Mouse (Mus musculus) left cerebral cortex, adult 6 months (tissue): Measurements from ENCODE around the gene Keap1. TPM values are rescaled to one million over a fixed set of nuclear protein-coding genes. Genes with fewer than 3 reads are reported as not detected.

Source experiments
- long read RNA-seq, 2 experiments: library from polyadenylated mRNA; unstranded; transcript quantifications; one replicate each; pipeline ENCODE4 v2.0.0; 2019 to 2020
- polyA plus RNA-seq: library from polyadenylated mRNA; unstranded; fragments of <200 nt; fragmentation: Nextera tagmentation; gene quantifications from 2 replicates; pipeline ENCODE4 v1.2.3, GENCODE M21; 2021

Gene Keap1
- 53.0 and 60.6 TPM in 2 replicates for polyA plus RNA-seq
- long read RNA-seq, experiment 1, transcript Keap1-205 (6 exons, 3,151 nt), result minor isoform, 33 of 372 reads
- long read RNA-seq, experiment 1, transcript Keap1-201 (6 exons, 3,172 nt), result major isoform, 248 of 372 reads
- long read RNA-seq, experiment 1, transcript Keap1-204 (6 exons, 2,163 nt), result minor isoform, 50 of 372 reads
- long read RNA-seq, experiment 1, transcript Keap1-202 (5 exons, 3,614 nt), result minor isoform, 21 of 372 reads
- long read RNA-seq, experiment 1, partial matches to known transcripts, result 10 of 372 reads
- long read RNA-seq, experiment 1, other reads (novel, unspliced or antisense), result 10 of 372 reads
- long read RNA-seq, experiment 2, transcript Keap1-204 (6 exons, 2,163 nt), result minor isoform, 13 of 99 reads
- long read RNA-seq, experiment 2, transcript Keap1-201 (6 exons, 3,172 nt), result major isoform, 40 of 99 reads
- long read RNA-seq, experiment 2, transcript Keap1-202 (5 exons, 3,614 nt), result minor isoform, 7 of 99 reads
- long read RNA-seq, experiment 2, transcript Keap1-205 (6 exons, 3,151 nt), result minor isoform, 5 of 99 reads
- long read RNA-seq, experiment 2, partial matches to known transcripts, result 9 of 99 reads
- long read RNA-seq, experiment 2, other reads (novel, unspliced or antisense), result 25 of 99 reads

DNA sequence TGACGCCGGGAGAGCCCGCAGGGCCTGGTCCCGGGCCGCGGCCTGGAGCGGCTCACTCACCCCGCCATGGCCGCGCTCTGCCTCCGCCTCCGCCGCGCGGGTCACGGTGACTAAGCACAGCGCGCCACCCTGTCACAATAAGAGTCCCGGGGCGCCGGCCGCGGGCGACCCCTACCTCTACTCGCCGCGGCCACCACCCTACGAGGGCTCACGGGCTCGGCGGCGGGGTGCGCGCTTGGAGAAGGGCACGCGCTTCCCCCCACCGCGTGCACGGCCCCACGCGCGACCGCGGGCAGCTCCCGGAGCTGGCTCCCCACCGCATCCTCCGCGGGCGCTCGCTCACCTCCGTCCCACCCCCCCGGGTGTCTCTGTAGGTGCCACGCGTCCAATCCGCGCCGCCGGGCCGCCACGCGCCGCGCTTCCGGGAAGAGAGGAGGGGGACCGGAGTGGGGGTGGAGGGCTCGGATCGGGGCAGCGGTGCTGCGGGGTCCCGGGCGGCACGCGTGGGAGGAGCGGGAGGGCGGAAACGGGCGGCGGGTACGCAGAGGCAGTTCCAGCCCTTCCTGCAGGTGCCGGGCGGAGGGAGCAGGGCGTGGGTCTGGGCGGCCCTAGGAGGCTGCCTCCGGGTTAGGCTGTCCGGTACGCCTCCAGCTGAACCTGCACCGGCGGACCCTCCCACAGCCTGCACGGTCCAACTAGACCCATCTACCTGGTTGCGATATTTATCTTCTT lies at the start of gene Keap1:
Gene Keap1 (minus strand): TSS at position 629 of the 732 bp plus-strand sequence.

DNA sequence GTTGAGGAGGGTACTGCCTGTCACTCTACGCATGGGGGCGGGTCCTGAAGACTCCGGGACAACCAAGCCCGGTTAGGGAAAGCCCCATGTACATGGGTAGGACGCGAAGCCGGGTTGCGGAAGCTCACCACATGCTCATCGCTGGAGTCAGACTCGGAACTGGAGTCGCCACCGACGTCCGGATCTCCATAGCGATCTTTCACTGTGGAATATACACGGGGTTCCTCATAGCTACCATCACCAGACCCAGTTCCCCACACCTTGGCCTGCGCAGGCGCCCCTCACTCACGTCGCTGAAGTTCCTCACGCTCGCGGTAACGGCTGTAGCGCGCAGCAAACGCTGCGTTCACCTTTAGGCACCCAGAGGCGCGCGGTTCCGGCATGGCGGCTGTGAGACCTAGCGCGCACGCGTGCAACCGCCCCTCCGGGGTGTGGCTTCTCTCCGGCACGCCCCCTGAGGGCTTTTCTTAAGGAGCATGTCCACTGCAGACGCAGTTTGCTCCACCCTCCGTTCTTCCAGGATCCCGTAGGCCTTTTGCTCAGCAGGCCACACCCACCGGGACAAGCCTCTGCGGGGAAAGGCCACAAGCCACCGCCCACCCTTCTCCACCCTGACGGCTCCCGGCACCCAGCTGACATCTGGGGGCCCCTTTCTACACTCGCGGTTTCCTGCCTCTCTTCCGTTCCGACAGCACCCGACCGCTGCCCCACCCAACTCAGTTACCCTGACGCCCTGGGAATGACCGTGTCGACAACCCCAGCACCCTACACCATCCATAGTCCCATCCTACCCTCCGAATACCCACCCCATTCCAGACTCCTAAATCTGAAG lies 48.6 kb upstream of the Keap1 start, which contains the start of gene Kri1:
Gene Kri1 (minus strand): TSS at position 399 of the 832 bp plus-strand sequence.

DNA sequence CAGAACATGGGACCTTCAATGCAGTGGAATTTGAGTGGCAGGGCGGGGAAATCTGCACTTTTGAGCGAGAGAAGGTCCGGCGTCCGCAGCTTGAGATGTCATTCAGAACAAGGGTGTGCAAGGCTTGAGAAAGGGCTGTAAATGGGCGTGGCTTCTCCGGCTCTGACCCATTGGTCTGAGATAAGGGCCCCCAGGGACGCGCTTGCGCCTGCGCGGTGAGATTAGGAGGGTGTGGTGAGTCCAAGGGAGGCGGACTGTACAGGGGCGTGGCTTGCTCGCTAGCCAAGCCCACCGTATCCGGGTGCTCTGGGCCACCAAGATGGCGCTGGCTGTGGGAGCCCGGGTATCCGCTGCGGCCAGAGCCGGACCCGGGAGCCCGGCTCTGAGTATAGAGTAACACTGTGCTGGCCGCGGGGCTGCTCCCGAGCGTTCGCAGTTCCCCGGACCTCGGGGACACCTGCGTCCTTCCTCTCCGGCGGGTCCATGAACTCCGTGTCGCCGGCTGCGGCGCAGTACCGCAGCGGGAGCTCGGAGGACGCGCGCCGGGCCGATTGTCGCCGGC lies 25.9 kb upstream of the Keap1 start, which contains the start of gene Atg4d:
Gene Atg4d (plus strand): TSS at position 294 of the 562 bp plus-strand sequence.

DNA sequence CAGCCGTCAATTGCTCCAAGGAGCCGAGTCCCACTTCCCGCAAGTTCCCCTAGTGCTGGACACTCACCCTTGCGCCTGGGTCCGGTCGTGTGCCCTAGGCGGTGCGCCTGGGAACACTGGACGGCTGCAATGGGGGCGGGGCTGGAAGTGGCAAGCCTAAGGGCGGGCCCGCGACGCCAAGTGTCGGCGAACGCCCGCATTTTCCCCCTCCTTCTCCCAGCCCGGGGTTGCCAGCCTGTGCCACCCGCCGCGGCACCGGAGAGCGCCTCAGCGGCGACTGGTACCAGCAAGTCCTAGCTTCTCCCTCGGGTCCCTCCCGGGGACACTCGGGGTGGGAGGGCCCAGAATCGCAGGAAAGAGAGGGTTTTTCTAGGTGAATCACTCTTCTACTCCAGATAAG lies 9.2 kb upstream of the Keap1 start, which contains the start of gene S1pr5:
Gene S1pr5 (minus strand): TSS at position 118 of the 400 bp plus-strand sequence.

Other genes with a start within 250 kb of the Keap1 start
- gene Mrpl4, start 236.6 kb downstream of the Keap1 start, polyA plus RNA-seq, result 126 and 147 TPM in 2 replicates
- gene Icam1, start 223.4 kb downstream of the Keap1 start, polyA plus RNA-seq, result 1.4 and 1.5 TPM in 2 replicates
- gene Icam4, start 210.0 kb downstream of the Keap1 start, polyA plus RNA-seq, result 3.2 and 3.8 TPM in 2 replicates
- gene Icam5, start 207.3 kb downstream of the Keap1 start, polyA plus RNA-seq, result 68.4 and 74.1 TPM in 2 replicates
- not detected in 2 replicates for gene Zglp1, start 172.3 kb downstream of the Keap1 start, polyA plus RNA-seq
- 0.46 and 0.58 TPM in 2 replicates for gene Gm49373, start 166.3 kb downstream of the Keap1 start, polyA plus RNA-seq
- gene Fdx1l, start 165.7 kb downstream of the Keap1 start, polyA plus RNA-seq, result 212 and 230 TPM in 2 replicates
- 5.8 and 7.4 TPM in 2 replicates for gene Gm38431, start 147.4 kb downstream of the Keap1 start, polyA plus RNA-seq
- gene Raver1, start 147.4 kb downstream of the Keap1 start, polyA plus RNA-seq, result 4.0 and 8.1 TPM in 2 replicates
- gene Tyk2, start 108.1 kb downstream of the Keap1 start, polyA plus RNA-seq, result 2.4 and 2.9 TPM in 2 replicates
- 167 and 170 TPM in 2 replicates for gene Cdc37, start 89.4 kb downstream of the Keap1 start, polyA plus RNA-seq
- 29.6 and 36.5 TPM in 2 replicates for gene Pde4a, start 73.6 kb downstream of the Keap1 start, polyA plus RNA-seq
- 18.4 and 20.5 TPM in 2 replicates for gene S1pr5, start 9.1 kb upstream of the Keap1 start, polyA plus RNA-seq
- gene Atg4d, start 25.9 kb upstream of the Keap1 start, polyA plus RNA-seq, result 44.5 and 53.2 TPM in 2 replicates
- 3.8 and 3.9 TPM in 2 replicates for gene Kri1, start 48.6 kb upstream of the Keap1 start, polyA plus RNA-seq
- gene Cdkn2d, start 52.0 kb upstream of the Keap1 start, polyA plus RNA-seq, result 98.5 and 119 TPM in 2 replicates
- gene Ap1m2, start 73.0 kb upstream of the Keap1 start, polyA plus RNA-seq, result 1.2 and 1.5 TPM in 2 replicates
- gene Slc44a2, start 81.3 kb upstream of the Keap1 start, polyA plus RNA-seq, result 15.7 and 18.2 TPM in 2 replicates
- 102 and 148 TPM in 2 replicates for gene Ilf3, start 128.5 kb upstream of the Keap1 start, polyA plus RNA-seq
- 17.3 and 20.9 TPM in 2 replicates for gene Qtrt1, start 172.5 kb upstream of the Keap1 start, polyA plus RNA-seq
- 19.6 and 22.0 TPM in 2 replicates for gene Dnm2, start 185.5 kb upstream of the Keap1 start, polyA plus RNA-seq